In genomic region chr13:69460635-69461465, GRCm38 (mm10) we compare ENCODE assay signal across 7 mouse cellular contexts.
DNase-seq lines count a peak whose midpoint lies in the region; ATAC-seq and TF ChIP-seq lines count a peak whose summit lies in the region.

No protein-coding gene starts in this region.

- WGBS in forebrain, embryonic 16.5 days: 49% methylated on average over 17 of the region's 17 CpGs
- WGBS in intestine, embryonic 16.5 days: 45% methylated on average over 17 of the region's 17 CpGs
- 46% methylated on average over 17 of the region's 17 CpGs for WGBS in midbrain, embryonic 14.5 days

- no peaks in the 10 kb centered on the region for H3K36me3 ChIP-seq in CH12.LX (replicated peaks in 1 of 2; ENCODE audit: control insufficient read depth in 1 of 2, insufficient read depth in 1 of 2, low read length in 1 of 2)
- no peaks in the 10 kb centered on the region for H3K36me3 ChIP-seq in forebrain, embryonic 16.5 days (ENCODE audit: control insufficient read depth, insufficient read depth)
- no peaks in the 10 kb centered on the region for H3K36me3 ChIP-seq in intestine, embryonic 16.5 days (ENCODE audit: control insufficient read depth, insufficient read depth, low read length)
- no peaks in the 10 kb centered on the region for H3K36me3 ChIP-seq in midbrain, embryonic 14.5 days (ENCODE audit: control insufficient read depth, insufficient read depth, low read length)

- H3K27me3 ChIP-seq in CH12.LX (replicated peaks): no peaks in the 10 kb centered on the region
- no peaks in the 10 kb centered on the region for H3K27me3 ChIP-seq in forebrain, embryonic 16.5 days (replicated peaks; ENCODE audit: control insufficient read depth, insufficient read depth, low read length)
- H3K27me3 ChIP-seq in intestine, embryonic 16.5 days (replicated peaks; ENCODE audit: control insufficient read depth, insufficient read depth, low read length): no peaks in the 10 kb centered on the region
- no peaks in the 10 kb centered on the region for H3K27me3 ChIP-seq in midbrain, embryonic 14.5 days (ENCODE audit: control insufficient read depth, insufficient read depth, low read length)

- H3K4me3 ChIP-seq in CH12.LX (replicated peaks in 1 of 3; ENCODE audit: low read depth in 2 of 3, low read length in 2 of 3, poor library complexity in 1 of 3): peak overlapping the region in 1 of 3 experiments; percentile 35
- no peak overlapping the region for H3K4me3 ChIP-seq in forebrain, embryonic 16.5 days (replicated peaks; ENCODE audit: low read length)
- H3K4me3 ChIP-seq in intestine, embryonic 16.5 days (ENCODE audit: low read length): no peak overlapping the region
- H3K4me3 ChIP-seq in midbrain, embryonic 14.5 days (replicated peaks; ENCODE audit: low read depth, low read length): no peak overlapping the region

- H3K27ac ChIP-seq in CH12.LX (ENCODE audit: insufficient read depth, low read depth): no peak overlapping the region
- H3K27ac ChIP-seq in forebrain, embryonic 16.5 days (ENCODE audit: low read length): no peak overlapping the region
- no peak overlapping the region for H3K27ac ChIP-seq in intestine, embryonic 16.5 days (ENCODE audit: low read length)
- no peak overlapping the region for H3K27ac ChIP-seq in midbrain, embryonic 14.5 days (replicated peaks; ENCODE audit: low read depth, low read length)

- peaks cover 9% of the 10 kb centered on the region for H3K9me3 ChIP-seq in CH12.LX (replicated peaks; ENCODE audit: low read length)
- no peaks in the 10 kb centered on the region for H3K9me3 ChIP-seq in forebrain, embryonic 16.5 days (ENCODE audit: control insufficient read depth, low read length)
- H3K9me3 ChIP-seq in intestine, embryonic 16.5 days (ENCODE audit: control insufficient read depth, low read length): no peaks in the 10 kb centered on the region
- no peaks in the 10 kb centered on the region for H3K9me3 ChIP-seq in midbrain, embryonic 14.5 days (ENCODE audit: control insufficient read depth, low read length)

- dilution Hi-C loops in CH12.LX (cut with MboI; ENCODE audit: extremely low pct_ligation_motif_present, extremely low pct_unique_long_range_greater_than_20kb, low sequenced_read_pairs): no loop called here

- peak; percentile 58 to 73 for TF ChIP-seq CTCF in CH12.LX (conservative IDR thresholded peaks at IDR 0.05 in 1 of 2, IDR thresholded peaks at IDR 0.05 in 1 of 2; ENCODE audit: low read depth in 2 of 2, low read length in 2 of 2)

- H3K4me2 ChIP-seq in CH12.LX (ENCODE audit: insufficient read depth, low read depth, poor library complexity, severe bottlenecking): 0 out of 2 replicates have a peak overlapping the region, but pooled peaks have one; percentile 10
- no peak overlapping the region for H3K4me2 ChIP-seq in forebrain, embryonic 16.5 days (ENCODE audit: low read length)
- no peak overlapping the region; the same call in 1 of the 2 replicates for H3K4me2 ChIP-seq in intestine, embryonic 16.5 days (ENCODE audit: low read depth, low read length)
- no peak overlapping the region for H3K4me2 ChIP-seq in midbrain, embryonic 14.5 days (ENCODE audit: low read length)

- peaks cover 0 to 7% of the 10 kb centered on the region in 2 experiments; a peak in 2 of 4 replicates for H3K4me1 ChIP-seq in CH12.LX (ENCODE audit: control insufficient read depth in 1 of 2, insufficient read depth in 2 of 2)
- H3K4me1 ChIP-seq in forebrain, embryonic 16.5 days (replicated peaks; ENCODE audit: control insufficient read depth, insufficient read depth, low read length): no peaks in the 10 kb centered on the region
- no peaks in the 10 kb centered on the region for H3K4me1 ChIP-seq in intestine, embryonic 16.5 days (ENCODE audit: control insufficient read depth, insufficient read depth, low read length)
- no peaks in the 10 kb centered on the region for H3K4me1 ChIP-seq in midbrain, embryonic 14.5 days (ENCODE audit: control insufficient read depth, insufficient read depth, low read length)

- TF ChIP-seq RAD21 in CH12.LX (IDR thresholded peaks at IDR 0.05; ENCODE audit: low read depth, low read length): peak; percentile 77

- in situ Hi-C loops in CH12.LX (cut with MboI; ENCODE audit: low pct_ligation_motif_present, low pct_unique_long_range_greater_than_20kb, low sequenced_read_pairs): no loop called here

- DNase-seq in CH12.LX (ENCODE audit: extremely low read depth): peak; percentile 77
- DNase-seq in Muller cell, postnatal 12 days (ENCODE audit: inconsistent ontology term): peak; percentile 51
- DNase-seq in left cerebral cortex, adult 8-10 months (ENCODE audit: low spot score in 2 of 2): peak; percentile 32 to 53
- peak; percentile 75 for DNase-seq in midbrain, embryonic 14.5 days
- DNase-seq in yolk sac, embryonic 10.5 days (ENCODE audit: low spot score): peak; percentile 24

- TF ChIP-seq EP300 in CH12.LX (IDR thresholded peaks at IDR 0.05; ENCODE audit: low read length): no peak

- no peaks in the 10 kb centered on the region for H3K79me2 ChIP-seq in CH12.LX (replicated peaks; ENCODE audit: control insufficient read depth, extremely low read depth, insufficient read depth, poor library complexity, severe bottlenecking)

- H3K9ac ChIP-seq in CH12.LX (ENCODE audit: insufficient read depth, low read depth): no peak overlapping the region
- no peak overlapping the region for H3K9ac ChIP-seq in forebrain, embryonic 16.5 days (replicated peaks; ENCODE audit: low read depth, low read length)
- no peak overlapping the region for H3K9ac ChIP-seq in intestine, embryonic 16.5 days (ENCODE audit: low read depth, low read length)
- H3K9ac ChIP-seq in midbrain, embryonic 14.5 days (replicated peaks; ENCODE audit: low read length): no peak overlapping the region

- peak; percentile 38; the same call in 1 of the 2 replicates for ATAC-seq in forebrain, embryonic 16.5 days
- peak; percentile 40; the same call in 1 of the 2 replicates for ATAC-seq in intestine, embryonic 16.5 days
- ATAC-seq in midbrain, embryonic 14.5 days (ENCODE audit: low FRiP score, low TSS enrichment): no peak

- TF ChIP-seq POLR2A in CH12.LX (IDR thresholded peaks at IDR 0.05; ENCODE audit: low read depth, low read length): no peak

TF ChIP-seq in CH12.LX, 34 proteins besides CTCF, POLR2A, EP300 and RAD21:
- no peak for TF ChIP-seq ZC3H11A (IDR thresholded peaks at IDR 0.05; ENCODE audit: low read depth, low read length)
- TF ChIP-seq SMC3 (IDR thresholded peaks at IDR 0.05; ENCODE audit: low read depth, low read length): peak; percentile 42
- no peak for TF ChIP-seq UBTF (IDR thresholded peaks at IDR 0.05; ENCODE audit: low read depth, low read length)
- no peak for TF ChIP-seq ETS1 (conservative IDR thresholded peaks at IDR 0.05; ENCODE audit: low read depth, low read length)
- TF ChIP-seq MEF2A (IDR thresholded peaks at IDR 0.05; ENCODE audit: borderline replicate concordance, low read depth, low read length): no peak
- no peak for TF ChIP-seq SIN3A (IDR thresholded peaks at IDR 0.05; ENCODE audit: low read length)
- TF ChIP-seq USF2 (conservative IDR thresholded peaks at IDR 0.05; ENCODE audit: low read depth, low read length): no peak
TF ChIP-seq in CH12.LX: peak in this region for 1.

Comparison
In these comparisons a context has a peak if more than half of its experiments do, and no peak if none do; other contexts are left out.
1. DNase-seq: peak in every context shown above with its lines; median percentile 77 in CH12.LX; 75 in midbrain, embryonic 14.5 days; 51 in Muller cell, postnatal 12 days; 42 in left cerebral cortex, adult 8-10 months; 24 in yolk sac, embryonic 10.5 days.